Mouse (Mus musculus) lung, embryonic 16.5 days (tissue): ENCODE results near the gene Fem1a. TPM values are rescaled to one million over a fixed set of nuclear protein-coding genes. Genes with fewer than 3 reads are reported as not detected.

ENCODE experiments used
- ATAC-seq: fragments of 200-750 bp; cut with Nextera tagmentation; 2 replicates; pipeline ENCODE4 v1.8.0; 2017; ENCODE audit warnings: low read depth, mild to moderate bottlenecking, moderate library complexity
- H3K27ac ChIP-seq: fragments of 300-500 bp; sonication (generic); 2 replicates; pipeline ENCODE4 v1.5.1; 2014; ENCODE audit warnings: mild to moderate bottlenecking, control low read depth, low read length
- H3K27me3 ChIP-seq: fragments of 300-500 bp; sonication (generic); 2 replicates; pipeline ENCODE4 v1.6.1; 2014; ENCODE audit warnings: low read depth, low read length, mixed read lengths; ENCODE audit not compliant: control insufficient read depth, insufficient read depth
- H3K36me3 ChIP-seq: fragments of 300-500 bp; sonication (generic); 2 replicates; pipeline ENCODE4 v1.6.1; 2014; ENCODE audit warnings: low read length; ENCODE audit not compliant: control insufficient read depth, insufficient read depth
- H3K4me1 ChIP-seq: fragments of 300-500 bp; sonication (generic); replicated peaks from 2 replicates; pipeline ENCODE4 v1.6.1; 2014; ENCODE audit warnings: low read length, mixed read lengths; ENCODE audit not compliant: control insufficient read depth, insufficient read depth
- H3K4me2 ChIP-seq: fragments of 300-500 bp; sonication (generic); 2 replicates; pipeline ENCODE4 v1.6.1; 2014; ENCODE audit warnings: low read depth, low read length, control low read depth
- H3K4me3 ChIP-seq: fragments of 300-500 bp; sonication (generic); 2 replicates; pipeline ENCODE4 v1.5.1; 2014; ENCODE audit warnings: mild to moderate bottlenecking, low read length, control low read depth
- H3K9ac ChIP-seq: fragments of 300-500 bp; sonication (generic); 2 replicates; pipeline ENCODE4 v1.6.1; 2014; ENCODE audit warnings: low read length, control low read depth
- H3K9me3 ChIP-seq: fragments of 300-500 bp; sonication (generic); 2 replicates; pipeline ENCODE4 v1.6.1; 2016; ENCODE audit warnings: low read length; ENCODE audit not compliant: control insufficient read depth
- WGBS: fragments of 180-500 bp; shearing (Covaris S2); extraction: QIAGEN DNeasy Blood & Tissue Kit; methylation state at CpG from one replicate; pipeline ENCODE4 v1.1.7; 2014; 5-methylcytosine and 5-hydroxymethylcytosine counted together
- polyA plus RNA-seq: library from polyadenylated mRNA; unstranded; fragments of >200 nt; fragmentation: Nextera tagmentation; extraction: Ambion mirVana; gene quantifications from 2 replicates; pipeline ENCODE4 v1.2.1, GENCODE M21; 2015

Gene Fem1a
- polyA plus RNA-seq, 1 experiment from 2014 or later, result 12.1 TPM

GRCm38 (mm10) chr17:56279481-56280155 lies 23.0 kb downstream of the Fem1a start:
- no peak overlapping the region for H3K4me3 ChIP-seq
- no peak overlapping the region for H3K9ac ChIP-seq
- H3K36me3 ChIP-seq, result peaks cover 29% of the 10 kb centered on the region
- H3K9me3 ChIP-seq, result no peaks in the 10 kb centered on the region
- H3K27me3 ChIP-seq, result no peaks in the 10 kb centered on the region
- no peak for ATAC-seq
- H3K4me1 ChIP-seq, result peaks cover 16% of the 10 kb centered on the region
- WGBS, result 89% methylated on average over 12 of the region's 12 CpGs
- H3K27ac ChIP-seq, result no peak overlapping the region
- no peak overlapping the region for H3K4me2 ChIP-seq

GRCm38 (mm10) chr17:56281193-56281592 lies 24.6 kb downstream of the Fem1a start:
- Histone ChIP-seq H3K9ac (no peak overlapping the region), H3K9me3 (no peaks in the 10 kb centered on the region), H3K27me3 (no peaks in the 10 kb centered on the region), H3K4me1 (peaks cover 13% of the 10 kb centered on the region), H3K36me3 (peaks cover 44% of the 10 kb centered on the region), H3K4me2 (no peak overlapping the region), H3K27ac (no peak overlapping the region), H3K4me3 (no peak overlapping the region)
- 88% methylated on average over 12 of the region's 12 CpGs for WGBS
- no peak for ATAC-seq

DNA sequence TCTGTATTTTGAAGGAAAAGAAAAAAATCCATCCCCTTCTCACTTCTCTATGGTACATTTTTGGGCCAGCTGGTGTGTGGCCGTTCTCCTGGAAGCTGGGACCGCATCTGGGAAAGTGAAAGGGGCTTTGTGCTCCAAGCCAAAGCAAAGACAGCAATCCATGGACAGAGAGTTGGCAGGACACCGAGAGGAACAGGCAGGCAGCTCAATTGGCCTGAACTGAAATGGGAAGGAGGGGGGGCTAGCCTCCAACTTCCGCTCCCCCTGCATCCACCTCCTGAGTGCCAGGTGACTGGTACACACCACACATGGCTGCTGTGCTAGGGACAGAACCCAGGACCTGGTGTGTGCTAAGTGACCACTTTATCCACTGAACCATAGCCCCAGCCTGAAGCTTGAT lies 26.2 kb downstream of the Fem1a start:
- Histone ChIP-seq H3K27me3 (no peaks in the 10 kb centered on the region), H3K4me2 (no peak overlapping the region), H3K9me3 (no peaks in the 10 kb centered on the region), H3K9ac (no peak overlapping the region), H3K4me1 (peaks cover 10% of the 10 kb centered on the region), H3K36me3 (peaks cover 51% of the 10 kb centered on the region), H3K4me3 (no peak overlapping the region), H3K27ac (no peak overlapping the region)
- ATAC-seq, result no peak
- 85% methylated on average over 4 of the region's 4 CpGs for WGBS

- peaks cover 51% of the 10 kb centered on the region for H3K36me3 ChIP-seq
- no peak overlapping the region for H3K4me2 ChIP-seq
- no peak overlapping the region for H3K4me3 ChIP-seq
- no peak overlapping the region for H3K27ac ChIP-seq
- peaks cover 12% of the 10 kb centered on the region for H3K4me1 ChIP-seq
- no peaks in the 10 kb centered on the region for H3K27me3 ChIP-seq
- no peak overlapping the region for H3K9ac ChIP-seq
- no peaks in the 10 kb centered on the region for H3K9me3 ChIP-seq
- no peak for ATAC-seq
- WGBS, result 85% methylated on average over 8 of the region's 8 CpGs
Observed at GRCm38 (mm10) chr17:56283316-56283715, 26.7 kb downstream of the Fem1a start.

DNA sequence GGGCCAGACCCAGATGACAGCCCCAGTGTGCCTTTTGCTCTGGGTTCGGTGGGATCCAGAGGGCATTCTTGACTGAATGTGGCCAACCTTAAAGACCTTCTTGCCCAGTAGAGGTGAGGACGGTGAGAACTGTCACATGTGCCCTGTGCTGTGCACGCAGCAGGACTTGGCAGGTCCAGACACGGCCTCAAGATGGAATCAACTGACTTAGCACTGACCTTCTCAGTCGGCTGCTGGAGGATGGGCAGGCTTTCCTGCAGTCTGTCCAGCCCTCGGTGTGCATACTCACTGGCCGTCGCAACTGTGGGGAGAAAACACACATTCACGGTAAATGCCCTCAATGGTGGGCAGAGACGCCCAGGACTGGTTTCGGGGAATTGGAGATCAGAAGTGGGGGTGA lies 29.4 kb downstream of the Fem1a start:
- Histone ChIP-seq H3K4me2 (no peak overlapping the region), H3K9ac (no peak overlapping the region), H3K27ac (no peak overlapping the region), H3K27me3 (no peaks in the 10 kb centered on the region), H3K4me3 (no peak overlapping the region), H3K36me3 (peaks cover 40% of the 10 kb centered on the region), H3K4me1 (peaks cover 29% of the 10 kb centered on the region), H3K9me3 (no peaks in the 10 kb centered on the region)
- ATAC-seq, result no peak
- 91% methylated on average over 11 of the region's 11 CpGs for WGBS

- peaks cover 31% of the 10 kb centered on the region for H3K4me1 ChIP-seq
- no peaks in the 10 kb centered on the region for H3K9me3 ChIP-seq
- H3K4me2 ChIP-seq, result peak overlapping the region; percentile 48
- H3K27me3 ChIP-seq, result no peaks in the 10 kb centered on the region
- H3K9ac ChIP-seq, result peak overlapping the region; percentile 47; the same call in 1 of the 2 replicates
- H3K27ac ChIP-seq, result peak overlapping the region; percentile 53
- no peak for ATAC-seq
- peaks cover 33% of the 10 kb centered on the region for H3K36me3 ChIP-seq
- H3K4me3 ChIP-seq, result no peak overlapping the region; the same call in 1 of the 2 replicates
- 39% methylated on average over 3 of the region's 3 CpGs for WGBS
Observed at GRCm38 (mm10) chr17:56287830-56288229, 31.2 kb downstream of the Fem1a start.

DNA sequence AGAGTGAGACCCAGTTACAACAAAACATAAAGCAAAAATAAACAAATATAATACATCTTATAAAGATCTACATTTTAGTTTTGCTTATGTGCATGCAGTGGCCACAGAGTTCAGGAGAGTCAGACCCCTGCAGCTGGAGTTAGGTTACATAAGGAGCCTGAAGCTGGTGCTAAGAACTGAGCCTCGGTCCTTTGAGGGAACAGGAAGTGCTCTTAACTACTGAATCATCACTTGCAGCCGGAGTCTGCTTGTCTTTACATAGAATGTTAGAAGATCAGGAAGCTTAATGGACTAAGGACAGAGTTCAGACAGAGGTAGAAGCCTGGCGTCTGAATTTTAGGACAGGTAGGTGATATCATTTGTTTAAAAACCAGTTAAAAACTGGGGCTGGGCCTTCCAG lies 32.3 kb downstream of the Fem1a start:
- H3K4me1 ChIP-seq, result peaks cover 31% of the 10 kb centered on the region
- peak overlapping the region; percentile 81 for H3K9ac ChIP-seq
- peaks cover 28% of the 10 kb centered on the region for H3K36me3 ChIP-seq
- H3K27ac ChIP-seq, result peak overlapping the region; percentile 97
- WGBS, result 28% methylated on average over 3 of the region's 3 CpGs
- peak overlapping the region; percentile 68 for H3K4me3 ChIP-seq
- ATAC-seq, result no peak
- H3K27me3 ChIP-seq, result no peaks in the 10 kb centered on the region
- no peaks in the 10 kb centered on the region for H3K9me3 ChIP-seq
- peak overlapping the region; percentile 82 for H3K4me2 ChIP-seq

- ATAC-seq, result peak; percentile 8
- Histone ChIP-seq H3K27me3 (no peaks in the 10 kb centered on the region), H3K9ac (peak overlapping the region; percentile 81), H3K27ac (peak overlapping the region; percentile 97), H3K4me1 (peaks cover 31% of the 10 kb centered on the region), H3K4me2 (peak overlapping the region; percentile 82), H3K4me3 (peak overlapping the region; percentile 68), H3K36me3 (peaks cover 21% of the 10 kb centered on the region), H3K9me3 (no peaks in the 10 kb centered on the region)
- WGBS, result 2% methylated on average over 23 of the region's 23 CpGs
Observed at GRCm38 (mm10) chr17:56289371-56290331, 33.0 kb downstream of the Fem1a start.
